Mouse (Mus musculus): ENCODE data around the gene Pop5.

DNA sequence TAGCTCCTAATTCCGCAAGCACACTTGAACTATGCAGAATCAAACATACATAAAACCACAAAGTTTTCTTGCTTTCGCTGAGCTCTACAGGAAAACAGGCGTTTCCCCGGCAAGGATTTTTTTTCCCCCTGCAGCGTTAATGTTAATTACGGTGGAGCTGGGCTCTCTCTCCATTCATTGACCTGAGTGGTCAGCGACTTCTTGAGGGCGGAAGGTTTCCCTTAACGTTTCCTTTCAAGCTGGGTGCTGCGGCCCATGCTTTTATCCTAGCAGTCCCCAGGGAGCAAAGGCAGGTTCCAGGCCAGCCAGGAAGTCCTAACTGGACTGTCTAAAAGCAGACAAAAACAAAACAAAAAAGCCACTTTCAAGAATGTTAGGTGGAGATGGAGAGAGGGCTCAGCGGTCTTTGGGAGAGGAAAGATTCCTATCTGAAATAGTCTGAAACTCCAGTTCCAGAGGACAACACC lies 3.1 kb downstream of the Pop5 start:
- TF ChIP-seq CTCF (IDR thresholded peaks at IDR 0.05; ENCODE audit: low read depth, low read length) (no peak), POLR2A (IDR thresholded peaks at IDR 0.05; ENCODE audit: borderline replicate concordance, low read depth, low read length) (no peak)

Data from bone marrow macrophage, adult 2 months (primary cell).